In genomic region chr3:145575743-145576481, GRCm38 (mm10) we compare ENCODE assay signal across 8 mouse cellular contexts. TPM values are rescaled to one million over a fixed set of nuclear protein-coding genes. Genes with fewer than 3 reads are reported as not detected.
DNase-seq lines count a peak whose midpoint lies in the region; ATAC-seq and TF ChIP-seq lines count a peak whose summit lies in the region.

Gene Znhit6, plus strand, starts transcription at chr3:145576205.

- WGBS in bone marrow, adult 2 months: 6% methylated on average over 37 of the region's 37 CpGs
- 5% methylated on average over 37 of the region's 37 CpGs for WGBS in embryonic facial prominence, embryonic 15.5 days
- 6% methylated on average over 37 of the region's 37 CpGs for WGBS in limb, embryonic 14.5 days
- 5% methylated on average over 37 of the region's 37 CpGs for WGBS in midbrain, postnatal 0 days

- TF ChIP-seq POLR2A in bone marrow, adult 2 months (IDR thresholded peaks at IDR 0.05; ENCODE audit: borderline replicate concordance, control insufficient read depth, low read depth, low read length): no peak
- peak; percentile 75; the same call in 1 of the 2 replicates for TF ChIP-seq POLR2A in limb, embryonic 14.5 days (IDR thresholded peaks at IDR 0.05; ENCODE audit: borderline replicate concordance, extremely low read depth, insufficient read depth, insufficient read length)

- peaks cover 2% of the 10 kb centered on the region for H3K4me1 ChIP-seq in bone marrow, adult 2 months (ENCODE audit: control insufficient read depth, insufficient read depth, low read length)
- peaks cover 10% of the 10 kb centered on the region for H3K4me1 ChIP-seq in embryonic facial prominence, embryonic 15.5 days
- peaks cover 8% of the 10 kb centered on the region for H3K4me1 ChIP-seq in limb, embryonic 14.5 days (ENCODE audit: control insufficient read depth, insufficient read depth, low read length)
- peaks cover 8% of the 10 kb centered on the region; the same call in 1 of the 2 replicates for H3K4me1 ChIP-seq in midbrain, postnatal 0 days (ENCODE audit: insufficient read depth, low read length)

- H3K4me3 ChIP-seq in bone marrow, adult 2 months (replicated peaks; ENCODE audit: control insufficient read depth, low read depth, low read length): peak within 1 kb of the TSS; percentile 89
- H3K4me3 ChIP-seq in embryonic facial prominence, embryonic 15.5 days (replicated peaks): peak within 1 kb of the TSS; percentile 79
- H3K4me3 ChIP-seq in limb, embryonic 14.5 days (replicated peaks; ENCODE audit: low read length): peak within 1 kb of the TSS; percentile 73
- peak within 1 kb of the TSS; percentile 69 for H3K4me3 ChIP-seq in midbrain, postnatal 0 days (ENCODE audit: low read depth, low read length)

- H3K36me3 ChIP-seq in embryonic facial prominence, embryonic 15.5 days: peaks cover 20% of the 10 kb centered on the region
- peaks cover 29% of the 10 kb centered on the region for H3K36me3 ChIP-seq in limb, embryonic 14.5 days (ENCODE audit: control insufficient read depth, insufficient read depth, low read length)
- peaks cover 16% of the 10 kb centered on the region for H3K36me3 ChIP-seq in midbrain, postnatal 0 days (ENCODE audit: insufficient read depth, low read length)

- H3K27ac ChIP-seq in bone marrow, adult 2 months (ENCODE audit: control insufficient read depth, insufficient read depth, low read depth, low read length, poor library complexity): no peak within 1 kb of the TSS
- H3K27ac ChIP-seq in embryonic facial prominence, embryonic 15.5 days (replicated peaks): peak within 1 kb of the TSS; percentile 67
- no peak within 1 kb of the TSS; the same call in 1 of the 2 replicates for H3K27ac ChIP-seq in limb, embryonic 14.5 days (replicated peaks; ENCODE audit: low read depth, low read length)
- H3K27ac ChIP-seq in midbrain, postnatal 0 days (ENCODE audit: low read depth, low read length): peak within 1 kb of the TSS; percentile 77

- H3K9me3 ChIP-seq in embryonic facial prominence, embryonic 15.5 days (replicated peaks): no peaks in the 10 kb centered on the region
- no peaks in the 10 kb centered on the region for H3K9me3 ChIP-seq in limb, embryonic 14.5 days (ENCODE audit: control insufficient read depth, low read length)
- no peaks in the 10 kb centered on the region for H3K9me3 ChIP-seq in midbrain, postnatal 0 days (ENCODE audit: low read length)

- no peak for TF ChIP-seq CTCF in bone marrow, adult 2 months (IDR thresholded peaks at IDR 0.05; ENCODE audit: control insufficient read depth, insufficient read depth, low read length)
- TF ChIP-seq CTCF in midbrain, postnatal 0 days (IDR thresholded peaks at IDR 0.05): peak; percentile 43

- peak; percentile 87 for ATAC-seq in embryonic facial prominence, embryonic 15.5 days (ENCODE audit: insufficient number of reproducible peaks, low FRiP score, low TSS enrichment, low read depth)
- ATAC-seq in limb, embryonic 14.5 days (ENCODE audit: low FRiP score, low read depth): peak; percentile 94
- peak; percentile 92 for ATAC-seq in midbrain, postnatal 0 days (ENCODE audit: low FRiP score)

- DNase-seq in 416B (ENCODE audit: low read depth): peak; percentile 94
- DNase-seq in heart, adult 8-10 months (ENCODE audit: low spot score): peak; percentile 93
- DNase-seq in kidney, adult 9 months: peak; percentile 97
- DNase-seq in limb, embryonic 14.5 days (ENCODE audit: low spot score): peak; percentile 97
- peak; percentile 97 for DNase-seq in midbrain, postnatal 0 days (ENCODE audit: low spot score)
- DNase-seq in spleen, postnatal 14 days (ENCODE audit: low spot score in 2 of 2): peak; percentile 65 to 77

- H3K27me3 ChIP-seq in embryonic facial prominence, embryonic 15.5 days: no peaks in the 10 kb centered on the region
- H3K27me3 ChIP-seq in limb, embryonic 14.5 days (ENCODE audit: control insufficient read depth, insufficient read depth, low read length): no peaks in the 10 kb centered on the region
- H3K27me3 ChIP-seq in midbrain, postnatal 0 days (ENCODE audit: insufficient read depth, low read length): no peaks in the 10 kb centered on the region

- H3K9ac ChIP-seq in embryonic facial prominence, embryonic 15.5 days: peak within 1 kb of the TSS; percentile 58
- H3K9ac ChIP-seq in limb, embryonic 14.5 days (ENCODE audit: low read depth, low read length, severe bottlenecking): peak within 1 kb of the TSS; percentile 54
- H3K9ac ChIP-seq in midbrain, postnatal 0 days (replicated peaks; ENCODE audit: low read length, poor library complexity, severe bottlenecking): peak within 1 kb of the TSS; percentile 82

- peak within 1 kb of the TSS; percentile 70 for H3K4me2 ChIP-seq in embryonic facial prominence, embryonic 15.5 days (replicated peaks)
- peak within 1 kb of the TSS; percentile 84 for H3K4me2 ChIP-seq in limb, embryonic 14.5 days (replicated peaks; ENCODE audit: low read depth, low read length, severe bottlenecking)
- H3K4me2 ChIP-seq in midbrain, postnatal 0 days (ENCODE audit: low read depth, low read length, poor library complexity, severe bottlenecking): peak within 1 kb of the TSS; percentile 80

RNA-seq across cellular contexts. Expression of gene Znhit6, which starts in this region (rescaled TPM):
- 20.1 and 21.9 TPM in 2 replicates for polyA plus RNA-seq in bone marrow, adult 2 months (2011; ENCODE audit: insufficient read depth, insufficient read length, low replicate concordance, missing spikeins)
- 35.3 and 37.3 TPM in 2 replicates for polyA plus RNA-seq in embryonic facial prominence, embryonic 15.5 days (2015; fragmentation: Nextera tagmentation; extraction: Ambion mirVana)
- total RNA-seq in heart, adult 8-10 months (2022): 10 to 100 TPM; 12.3 to 18.3 (median 13.4) TPM
- polyA plus RNA-seq in limb, embryonic 14.5 days (2012; rRNA removed): 14.4 and 24.4 TPM in 2 replicates
- 34.5 and 35.5 TPM in 2 replicates for polyA plus RNA-seq in limb, embryonic 14.5 days (2014; fragmentation: Nextera tagmentation; extraction: Ambion mirVana)
- 8.1 and 12.0 TPM in 2 replicates for total RNA-seq in midbrain, postnatal 0 days (2014; rRNA removed)
- 34.6 and 36.6 TPM in 2 replicates for polyA plus RNA-seq in midbrain, postnatal 0 days (2015; fragmentation: Nextera tagmentation; extraction: Ambion mirVana)

Comparison
In these comparisons a context has a peak if more than half of its experiments do, and no peak if none do; other contexts are left out.
1. H3K27ac ChIP-seq: peak in embryonic facial prominence, embryonic 15.5 days (single experiment) and midbrain, postnatal 0 days (single experiment); none in bone marrow, adult 2 months (single experiment) and limb, embryonic 14.5 days (single experiment).
2. Peak in every context shown above with its lines, with median percentiles within 50 percentile points of each other: DNase-seq, H3K4me3 ChIP-seq, ATAC-seq, H3K4me2 ChIP-seq and H3K9ac ChIP-seq.